Mouse (Mus musculus): ENCODE measurements around the gene Arhgap18.

The Arhgap18 gene

GRCm38 (mm10) chr10:26752929-26753567, at the start of gene Arhgap18:
Gene Arhgap18, plus strand, starts transcription at chr10:26753421.
- in situ Hi-C loops (cut with MboI, MseI): loop anchor here (5.0 to 10.0 kb wide), 2 partner anchors 139 to 242 kb away; no protein-coding TSS in a partner anchor

DNA sequence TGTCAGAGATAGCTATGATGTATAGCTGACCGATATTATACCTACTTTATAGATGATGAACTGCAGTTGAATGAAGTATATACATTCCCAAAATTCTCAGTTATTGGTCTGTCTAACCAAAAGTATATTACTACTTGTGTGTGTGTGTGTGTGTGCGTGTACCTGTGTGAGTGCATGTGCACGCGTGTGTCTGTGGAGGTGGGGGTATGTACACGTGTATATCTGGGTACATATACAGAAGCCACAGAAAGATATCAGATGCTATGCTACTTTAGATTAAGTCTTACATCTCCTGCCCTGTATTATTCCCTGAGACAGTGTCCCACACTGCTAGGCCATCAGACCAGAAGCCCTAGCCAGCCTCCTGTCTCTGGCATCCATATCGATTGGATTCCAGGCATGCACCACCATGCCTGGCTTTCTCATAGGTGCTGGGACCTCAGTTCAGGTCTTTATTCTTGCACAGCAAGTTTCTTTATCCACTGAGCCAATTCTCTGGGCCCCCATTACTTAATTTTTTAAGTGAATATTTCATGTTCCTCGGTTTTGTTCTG, 42.7 kb upstream of the Arhgap18 start:
- in situ Hi-C loops (cut with MboI, MseI): loop anchor here (5.0 kb wide), 2 partner anchors 182 to 282 kb away; no protein-coding TSS in a partner anchor

DNA sequence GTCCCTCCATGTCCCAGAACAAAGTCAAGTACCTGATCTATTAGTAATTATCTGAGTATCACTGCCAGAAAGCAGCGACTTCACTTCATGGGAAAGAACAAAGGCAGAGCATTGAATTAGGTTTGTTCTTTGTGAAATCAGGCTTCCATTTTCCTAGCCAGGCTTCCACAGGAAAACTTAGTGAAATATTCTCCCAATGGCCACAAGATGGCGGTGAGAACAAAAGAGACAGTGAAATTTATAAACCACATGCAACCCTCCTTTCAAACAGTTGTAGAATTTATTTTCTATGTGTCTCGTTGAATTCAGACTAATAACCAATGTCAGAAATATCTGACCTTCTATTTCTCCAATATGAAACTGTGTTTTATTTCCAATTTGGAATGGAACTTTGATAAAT, 42.2 kb upstream of the Arhgap18 start:
- in situ Hi-C loops (cut with MboI, MseI): loop anchor here (5.0 kb wide), 2 partner anchors 181 to 281 kb away; no protein-coding TSS in a partner anchor

DNA sequence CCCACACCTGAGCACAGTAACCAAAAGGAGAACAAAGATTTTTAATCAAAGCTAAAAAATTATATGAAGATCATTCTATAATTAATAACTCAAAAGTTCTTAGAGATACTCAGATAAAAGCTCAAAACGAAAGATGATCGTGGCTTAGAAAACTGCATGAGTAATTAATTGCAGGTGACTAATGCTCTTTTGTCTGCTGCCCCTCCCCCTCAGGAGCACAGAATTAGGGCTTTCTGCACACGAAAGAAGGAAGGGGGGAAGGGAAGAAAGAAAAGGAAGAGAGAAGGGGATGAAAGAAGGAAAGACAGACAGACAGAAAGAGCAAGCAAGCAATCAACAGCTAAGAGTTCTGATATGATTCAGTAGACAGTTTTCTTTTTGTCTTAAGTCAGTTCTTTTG, 39.2 kb upstream of the Arhgap18 start:
- in situ Hi-C loops (cut with MboI, MseI): loop anchor here (5.0 kb wide), 2 partner anchors 178 to 278 kb away; no protein-coding TSS in a partner anchor

DNA sequence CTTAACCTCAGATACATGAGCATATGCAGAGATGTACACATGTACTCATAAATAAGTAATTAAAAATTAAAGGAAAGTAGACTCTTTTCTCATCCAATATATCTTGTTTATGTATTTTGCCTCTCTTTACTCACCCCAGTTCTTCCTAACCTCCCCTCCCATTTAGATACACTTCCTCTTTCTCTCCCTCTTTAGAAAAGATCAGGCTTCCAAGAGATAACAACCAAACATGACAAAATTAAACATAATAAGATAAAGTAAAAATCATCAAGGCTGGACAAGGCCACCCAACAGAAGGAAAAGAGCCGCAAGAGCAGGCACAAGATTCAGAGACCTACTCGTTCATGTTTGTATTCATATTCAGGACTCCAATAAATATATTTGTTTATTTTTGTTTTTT, 28.5 kb upstream of the Arhgap18 start:
- in situ Hi-C loops (cut with MboI, MseI): no loop called here

GRCm38 (mm10) chr10:26725255-26725654, 28.0 kb upstream of the Arhgap18 start:
- in situ Hi-C loops (cut with MboI, MseI): no loop called here

DNA sequence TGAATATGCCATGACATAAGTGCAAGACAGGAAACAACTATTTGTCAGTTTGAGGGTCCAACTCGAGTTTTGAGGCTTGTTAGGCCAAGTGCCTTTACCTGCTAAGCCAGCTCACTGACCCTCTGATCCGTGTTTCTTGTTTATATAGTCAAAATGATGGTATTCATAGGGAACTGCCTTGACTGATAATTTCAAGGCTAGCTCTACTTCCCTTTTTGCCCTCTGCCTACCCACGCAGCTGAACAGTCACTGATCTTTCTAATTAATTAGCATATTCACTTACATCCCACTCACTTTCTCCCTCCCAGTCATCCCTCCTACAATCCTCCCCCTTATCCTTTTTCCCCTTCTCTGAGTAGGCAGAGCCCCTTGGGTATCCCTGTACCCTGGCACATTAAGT, 2.4 kb upstream of the Arhgap18 start:
- in situ Hi-C loops (cut with MboI, MseI): loop anchor here (5.0 to 10.0 kb wide), 2 partner anchors 141 to 244 kb away; no protein-coding TSS in a partner anchor

DNA sequence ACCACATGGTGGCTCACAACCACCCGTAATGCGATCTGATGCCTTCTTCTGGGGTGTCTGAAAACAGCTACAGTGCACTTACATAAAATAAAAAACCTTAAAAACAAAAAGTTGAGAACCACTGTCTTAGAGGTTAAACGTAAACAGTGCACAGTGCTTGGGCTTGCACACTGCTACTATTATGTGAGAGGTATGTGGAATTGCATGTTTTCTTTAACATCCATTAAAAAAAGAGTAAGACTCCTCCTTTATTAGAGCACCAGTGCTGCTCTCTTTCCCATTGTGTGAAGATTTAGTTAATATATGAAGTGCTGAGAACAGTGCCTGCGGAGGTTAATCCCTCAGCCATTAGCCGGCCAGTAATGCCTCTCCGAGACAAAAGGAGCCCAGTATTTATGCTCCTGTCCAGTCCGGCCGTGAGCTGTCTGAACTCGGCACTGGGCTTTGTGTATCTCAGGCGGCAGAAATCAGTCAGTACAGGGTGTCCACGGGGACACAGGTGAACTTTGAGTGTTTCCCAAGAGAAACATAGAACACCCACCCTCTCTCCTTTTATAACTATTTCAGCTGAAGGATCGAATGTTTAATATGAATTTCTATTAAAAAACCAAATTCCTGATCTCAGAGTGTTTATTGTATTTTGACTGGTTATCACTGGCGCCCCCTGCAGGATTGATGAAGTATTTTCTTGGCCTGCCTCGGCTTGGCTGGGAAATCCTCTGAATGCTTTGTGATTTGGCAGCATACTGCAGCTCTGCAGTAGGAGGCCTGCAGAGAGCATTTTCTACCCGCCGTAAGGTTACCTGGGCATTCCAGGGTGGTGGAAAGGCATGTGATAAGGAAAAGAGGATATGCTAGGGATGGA, 925 bp upstream of the Arhgap18 start:
- in situ Hi-C loops (cut with MboI, MseI): loop anchor here (5.0 to 10.0 kb wide), 2 partner anchors 140 to 243 kb away; no protein-coding TSS in a partner anchor

- in situ Hi-C loops (cut with MboI, MseI): loop anchor here (5.0 to 10.0 kb wide), 2 partner anchors 138 to 241 kb away; no protein-coding TSS in a partner anchor
Observed at GRCm38 (mm10) chr10:26754006-26754405, 785 bp downstream of the Arhgap18 start.

DNA sequence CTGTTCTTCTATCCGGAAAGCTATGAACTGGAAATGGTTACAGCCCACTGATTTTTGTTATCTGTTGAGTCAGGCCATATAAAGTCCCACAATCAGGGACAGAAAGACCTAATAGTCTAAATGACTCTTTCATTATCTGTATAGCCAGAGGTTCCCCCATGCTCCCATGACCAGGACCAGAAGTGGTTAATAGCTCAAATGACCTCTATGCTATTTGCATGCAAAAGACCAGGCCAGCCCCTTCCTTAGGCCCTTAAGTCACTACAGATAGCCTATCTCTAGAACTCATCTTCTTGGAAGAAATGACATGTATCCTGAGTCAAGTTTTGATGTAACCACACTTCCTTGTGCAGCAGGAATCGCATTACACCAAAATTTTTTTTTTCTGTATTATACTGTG, 4.0 kb downstream of the Arhgap18 start:
- in situ Hi-C loops (cut with MboI, MseI): loop anchor here (10.0 kb wide), 1 partner anchor 238 kb away; no protein-coding TSS in a partner anchor

DNA sequence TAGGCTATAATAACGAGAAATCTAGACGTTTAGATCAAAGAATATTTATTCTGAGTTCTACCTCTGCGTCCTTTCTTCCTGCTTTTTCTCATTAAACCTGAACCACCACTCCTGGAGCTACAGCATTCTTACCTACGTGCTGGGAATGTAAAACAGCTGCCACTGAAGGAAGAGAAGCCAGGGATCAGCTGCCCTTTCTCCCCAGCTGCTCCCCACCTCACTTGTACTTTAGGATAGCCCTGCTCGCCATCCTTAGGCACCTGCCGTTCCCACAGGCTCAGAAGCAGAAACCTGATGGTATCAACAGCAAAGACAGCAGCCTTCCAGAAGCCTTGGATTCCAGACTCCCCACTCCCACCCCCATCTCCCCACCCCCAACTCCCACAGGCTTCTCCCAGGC, 6.2 kb downstream of the Arhgap18 start:
- in situ Hi-C loops (cut with MboI, MseI): loop anchor here (10.0 kb wide), 1 partner anchor 235 kb away; no protein-coding TSS in a partner anchor

DNA sequence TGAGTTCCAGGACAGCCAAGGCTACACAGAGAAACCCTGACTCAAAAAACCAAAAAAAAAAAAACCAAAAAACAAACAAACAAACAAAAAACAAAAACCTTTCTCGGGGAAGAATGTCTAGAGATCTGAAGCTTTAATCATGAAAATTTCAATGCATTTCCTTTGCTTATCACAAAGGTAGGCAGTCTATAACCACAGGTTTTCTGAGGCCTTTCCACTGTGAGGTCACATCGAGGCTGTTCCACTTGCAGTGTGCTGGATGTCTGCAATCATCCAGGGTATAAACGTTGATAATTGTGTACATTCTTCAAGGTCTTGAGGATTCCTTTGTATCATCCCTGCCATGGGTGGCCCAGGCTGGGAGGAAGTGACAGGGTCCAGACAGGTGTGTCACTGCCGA, 7.9 kb downstream of the Arhgap18 start:
- in situ Hi-C loops (cut with MboI, MseI): no loop called here

DNA sequence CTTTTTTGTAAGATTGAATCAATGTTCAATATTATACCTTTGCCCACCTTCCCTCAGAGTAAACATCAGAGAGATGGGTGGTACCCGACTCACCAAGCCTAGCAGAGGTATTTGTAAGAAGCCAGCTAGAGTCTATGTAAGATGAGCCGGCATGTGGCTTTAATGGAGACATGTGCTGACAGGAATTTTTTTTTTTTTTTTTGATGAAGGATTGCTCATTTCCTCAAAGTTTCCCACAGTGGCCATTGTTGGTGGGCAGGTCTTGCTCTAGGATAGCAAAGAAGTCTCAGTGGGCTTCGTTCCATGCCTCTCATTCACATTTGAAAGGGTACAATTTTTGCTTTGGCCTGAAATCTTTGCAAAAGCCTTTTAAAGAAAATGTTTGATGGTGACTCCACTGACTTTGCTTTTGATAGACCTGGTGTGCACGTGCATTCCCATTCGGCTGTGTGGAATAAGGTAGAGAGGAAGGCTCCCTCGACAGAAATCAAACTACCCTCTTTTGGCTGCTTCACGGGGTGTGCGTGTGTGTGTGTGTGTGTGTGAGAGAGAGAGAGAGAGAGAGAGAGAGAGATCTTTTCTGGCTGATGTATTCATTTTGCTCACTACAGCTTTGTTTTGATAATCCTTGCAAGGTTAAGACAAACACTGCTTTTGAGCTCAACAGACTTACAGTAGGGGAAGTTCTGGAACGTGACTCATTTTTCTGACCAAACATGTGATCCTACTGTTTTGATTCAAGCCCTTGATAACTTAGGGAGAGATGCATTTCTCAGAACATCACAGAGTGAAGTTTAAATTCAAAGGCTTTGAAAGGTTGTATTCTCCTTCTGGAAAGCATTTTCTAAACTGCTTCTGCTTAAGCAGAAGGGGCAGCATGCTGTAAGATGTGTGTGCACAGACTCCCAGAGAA, 9.0 kb downstream of the Arhgap18 start:
- in situ Hi-C loops (cut with MboI, MseI): no loop called here

DNA sequence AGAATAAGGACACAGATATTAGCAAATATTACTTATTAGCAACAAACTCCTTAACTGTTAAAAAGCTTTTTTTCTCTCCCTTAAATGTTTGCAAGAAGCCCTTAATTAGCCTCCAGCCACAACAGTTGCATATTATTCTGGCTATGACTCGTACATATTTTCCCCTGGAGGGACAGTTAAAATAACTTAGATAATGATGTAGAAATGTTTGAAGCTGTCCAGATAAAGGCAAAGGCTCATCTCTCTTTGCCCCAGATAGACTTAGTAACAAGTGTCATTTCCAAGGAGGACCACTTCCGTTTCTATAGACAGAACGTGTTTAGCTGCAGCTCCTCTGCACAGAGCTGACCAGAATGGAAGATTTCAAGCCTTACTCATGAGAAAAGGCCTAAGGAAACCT, 14.0 kb downstream of the Arhgap18 start:
- in situ Hi-C loops (cut with MboI, MseI): no loop called here

DNA sequence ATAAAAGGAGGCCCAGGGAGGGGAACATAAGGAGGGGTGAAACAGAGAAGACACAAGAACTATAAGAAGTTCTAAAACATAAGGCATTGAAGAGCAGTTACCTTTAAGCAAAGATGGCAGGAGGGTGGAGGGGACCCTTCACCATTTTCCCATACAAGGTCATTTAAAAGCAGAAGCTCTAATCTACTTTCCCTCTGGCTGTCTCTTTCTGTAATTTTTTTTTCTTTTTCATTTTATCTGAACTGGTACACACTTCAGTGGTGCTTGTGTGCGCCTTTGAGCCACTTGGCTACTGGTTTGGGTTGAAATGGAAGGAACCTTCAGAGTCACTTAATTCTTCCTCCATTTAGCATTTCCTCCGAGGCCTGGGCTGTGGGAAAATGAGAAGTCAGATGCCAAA, 15.7 kb downstream of the Arhgap18 start:
- in situ Hi-C loops (cut with MboI, MseI): no loop called here

GRCm38 (mm10) chr10:26770035-26770434, 16.8 kb downstream of the Arhgap18 start:
- in situ Hi-C loops (cut with MboI, MseI): no loop called here

DNA sequence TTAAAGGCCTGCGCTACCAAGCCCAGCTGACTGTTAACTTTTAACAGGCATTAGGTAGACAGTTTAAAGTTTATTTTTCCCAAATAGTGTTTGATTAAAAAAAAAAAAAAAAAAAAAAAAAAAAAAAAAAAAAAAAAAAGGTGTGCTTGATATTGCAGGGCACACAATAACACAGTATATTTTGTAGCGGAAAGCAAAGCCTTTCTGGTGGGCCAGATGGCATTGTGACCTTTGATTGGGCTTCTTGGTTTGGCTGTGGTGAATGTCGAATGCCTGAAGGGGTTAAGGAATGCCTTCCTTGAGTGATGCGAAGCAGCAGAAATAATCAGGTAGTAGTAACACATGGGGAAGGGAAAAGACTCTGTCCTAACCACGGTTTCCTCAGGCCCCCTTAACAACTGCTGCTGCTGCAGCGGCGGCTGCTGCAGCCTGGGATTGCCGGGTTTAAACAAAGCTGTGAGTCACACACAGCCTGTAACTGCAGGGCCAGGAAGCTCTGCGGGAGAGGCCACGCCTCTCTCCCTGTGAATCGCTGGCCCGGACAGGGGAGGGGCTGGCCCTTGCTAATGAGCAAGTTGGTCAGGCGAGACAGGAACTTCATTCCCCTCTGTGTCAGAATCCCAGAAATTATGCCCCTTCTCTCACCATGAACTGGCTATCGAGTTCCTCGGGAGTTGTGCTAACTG, 18.9 kb downstream of the Arhgap18 start:
- in situ Hi-C loops (cut with MboI, MseI): no loop called here

DNA sequence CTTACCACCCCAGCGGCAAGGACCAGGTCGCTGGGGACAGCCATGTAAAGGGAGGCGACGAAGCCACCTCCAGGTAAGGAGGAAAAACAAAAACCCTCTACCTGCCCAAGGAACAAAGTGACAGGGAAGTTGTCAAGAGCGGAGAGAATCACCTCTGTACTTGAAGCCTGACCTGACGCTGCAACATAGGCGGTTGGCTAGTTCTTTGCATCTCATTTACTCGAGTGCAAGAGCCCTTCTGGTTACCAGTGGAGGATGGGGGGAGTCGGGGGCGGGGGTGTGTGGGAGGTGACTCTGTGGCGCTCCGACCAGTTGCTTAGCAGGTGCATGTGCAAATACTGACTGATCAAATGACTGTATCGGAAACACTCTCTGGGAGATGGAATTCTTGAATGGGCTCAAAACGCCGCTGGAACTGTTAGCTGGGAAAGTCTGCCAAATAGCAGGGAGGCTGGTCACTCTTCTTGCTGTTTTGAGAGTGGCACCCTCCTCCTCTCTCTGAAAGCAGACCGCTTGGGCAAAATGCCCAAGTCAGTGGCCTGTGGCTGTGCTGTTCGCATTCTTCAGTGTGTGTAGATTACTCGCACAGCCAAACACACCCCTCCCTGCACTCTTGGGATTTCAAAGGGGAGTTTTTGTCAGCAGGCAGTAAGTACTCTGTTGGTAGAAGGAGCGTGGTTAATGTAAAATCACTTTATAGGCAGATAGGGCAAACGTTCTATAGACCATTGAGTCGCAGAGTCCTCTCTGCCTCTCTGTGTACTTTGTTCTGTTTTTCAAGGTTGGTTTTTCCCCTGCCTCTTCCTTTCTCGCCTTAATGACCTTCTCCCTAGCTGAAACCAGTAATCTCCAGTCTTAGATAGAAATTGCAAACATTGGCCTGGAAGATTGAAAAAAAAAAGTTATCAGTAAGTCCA, 19.7 kb downstream of the Arhgap18 start:
- in situ Hi-C loops (cut with MboI, MseI): no loop called here

DNA sequence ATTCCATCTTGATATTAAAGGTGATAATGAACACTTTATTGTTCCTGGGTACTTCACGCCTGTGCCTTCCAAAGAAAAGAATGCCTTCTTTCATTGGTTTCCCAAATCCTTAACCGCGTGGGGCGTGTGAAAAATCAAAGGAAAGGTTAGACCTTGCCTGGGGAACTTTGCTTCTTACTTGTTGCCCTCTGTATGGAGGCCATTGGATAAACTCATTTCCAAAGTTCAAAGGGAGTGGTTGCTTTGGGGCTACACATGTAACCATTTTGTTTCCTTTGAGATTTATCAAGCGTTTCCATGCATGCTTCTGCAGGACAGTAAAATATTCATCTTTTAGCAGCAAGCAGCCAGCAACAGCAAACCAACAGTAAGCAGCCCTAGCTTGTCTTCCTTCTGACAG, 20.3 kb downstream of the Arhgap18 start:
- in situ Hi-C loops (cut with MboI, MseI): no loop called here

All from T-helper 1 cell (primary cell).